ENCODE assay signal across 8 mouse cellular contexts in genomic region chr7:127776878-127777473, GRCm38 (mm10). TPM values are rescaled to one million over a fixed set of nuclear protein-coding genes. Genes with fewer than 3 reads are reported as not detected.
DNase-seq lines count a peak whose midpoint lies in the region; ATAC-seq and TF ChIP-seq lines count a peak whose summit lies in the region.

No protein-coding gene starts in this region.

- 1% methylated on average over 58 of the region's 70 CpGs for WGBS in bone marrow, adult 2 months
- under 1% methylated on average over 69 of the region's 70 CpGs for WGBS in embryonic facial prominence, embryonic 15.5 days
- under 1% methylated on average over 68 of the region's 70 CpGs for WGBS in heart, embryonic 10.5 days
- WGBS in kidney, embryonic 15.5 days, result under 1% methylated on average over 61 of the region's 70 CpGs

- H3K36me3 ChIP-seq in embryonic facial prominence, embryonic 15.5 days, result peaks cover 31% of the 10 kb centered on the region
- peaks cover 36% of the 10 kb centered on the region for H3K36me3 ChIP-seq in heart, embryonic 10.5 days
- H3K36me3 ChIP-seq in kidney, embryonic 15.5 days, result peaks cover 41% of the 10 kb centered on the region

- no peak for TF ChIP-seq CTCF in bone marrow, adult 2 months (IDR thresholded peaks at IDR 0.05; ENCODE audit: control insufficient read depth, insufficient read depth, low read length)

- no peaks in the 10 kb centered on the region for H3K4me1 ChIP-seq in bone marrow, adult 2 months (ENCODE audit: control insufficient read depth, insufficient read depth, low read length)
- H3K4me1 ChIP-seq in embryonic facial prominence, embryonic 15.5 days, result peaks cover 24% of the 10 kb centered on the region
- peaks cover 15% of the 10 kb centered on the region for H3K4me1 ChIP-seq in heart, embryonic 10.5 days
- H3K4me1 ChIP-seq in kidney, embryonic 15.5 days, result peaks cover 23% of the 10 kb centered on the region

- H3K9me3 ChIP-seq in embryonic facial prominence, embryonic 15.5 days (replicated peaks), result no peaks in the 10 kb centered on the region
- H3K9me3 ChIP-seq in heart, embryonic 10.5 days, result no peaks in the 10 kb centered on the region
- H3K9me3 ChIP-seq in kidney, embryonic 15.5 days (replicated peaks), result no peaks in the 10 kb centered on the region

- peak; percentile 98 for DNase-seq in 416B (ENCODE audit: low read depth)
- peak; percentile 97 for DNase-seq in heart, embryonic 10.5 days (ENCODE audit: low spot score)
- DNase-seq in liver, result peak; percentile 97
- peak; percentile 97 to 98 for DNase-seq in spleen, postnatal 4 days (ENCODE audit: low spot score in 2 of 2)

- H3K27ac ChIP-seq in bone marrow, adult 2 months (ENCODE audit: control insufficient read depth, insufficient read depth, low read depth, low read length, poor library complexity), result peak overlapping the region; percentile 90
- peak overlapping the region; percentile 99 for H3K27ac ChIP-seq in embryonic facial prominence, embryonic 15.5 days (replicated peaks)
- H3K27ac ChIP-seq in heart, embryonic 10.5 days, result peak overlapping the region; percentile 99
- H3K27ac ChIP-seq in kidney, embryonic 15.5 days, result peak overlapping the region; percentile 99

- H3K4me2 ChIP-seq in embryonic facial prominence, embryonic 15.5 days (replicated peaks), result peak overlapping the region; percentile 79
- H3K4me2 ChIP-seq in kidney, embryonic 15.5 days, result peak overlapping the region; percentile 68

- no peak for TF ChIP-seq POLR2A in bone marrow, adult 2 months (IDR thresholded peaks at IDR 0.05; ENCODE audit: borderline replicate concordance, control insufficient read depth, low read depth, low read length)

- no peaks in the 10 kb centered on the region for H3K27me3 ChIP-seq in embryonic facial prominence, embryonic 15.5 days
- no peaks in the 10 kb centered on the region for H3K27me3 ChIP-seq in heart, embryonic 10.5 days (ENCODE audit: insufficient read depth, poor library complexity, severe bottlenecking)
- no peaks in the 10 kb centered on the region for H3K27me3 ChIP-seq in kidney, embryonic 15.5 days

- H3K4me3 ChIP-seq in bone marrow, adult 2 months (replicated peaks; ENCODE audit: control insufficient read depth, low read depth, low read length), result peak overlapping the region; percentile 81
- peak overlapping the region; percentile 87 for H3K4me3 ChIP-seq in embryonic facial prominence, embryonic 15.5 days (replicated peaks)
- peak overlapping the region; percentile 96 for H3K4me3 ChIP-seq in heart, embryonic 10.5 days
- H3K4me3 ChIP-seq in kidney, embryonic 15.5 days (replicated peaks), result peak overlapping the region; percentile 90

- H3K9ac ChIP-seq in embryonic facial prominence, embryonic 15.5 days, result peak overlapping the region; percentile 83
- peak overlapping the region; percentile 88 for H3K9ac ChIP-seq in kidney, embryonic 15.5 days

- ATAC-seq in embryonic facial prominence, embryonic 15.5 days (ENCODE audit: insufficient number of reproducible peaks, low FRiP score, low TSS enrichment, low read depth), result peak; percentile 90
- ATAC-seq in kidney, embryonic 15.5 days (replicated peaks; ENCODE audit: low FRiP score), result peak; percentile 90
- ATAC-seq in monocyte, adult 5-6 weeks (replicated peaks; ENCODE audit: insufficient number of reproducible peaks, low FRiP score, low TSS enrichment, poor library complexity, severe bottlenecking), result peak; percentile 87

RNA-seq across cellular contexts. Expression of gene Setd1a, which starts 0.5 kb away (rescaled TPM):
- polyA plus RNA-seq in bone marrow, adult 2 months (2011; ENCODE audit: insufficient read depth, insufficient read length, low replicate concordance, missing spikeins), result 24.2 and 36.3 TPM in 2 replicates
- polyA plus RNA-seq in embryonic facial prominence, embryonic 15.5 days (2015; fragmentation: Nextera tagmentation; extraction: Ambion mirVana), result 26.3 and 27.0 TPM in 2 replicates
- polyA plus RNA-seq in heart, embryonic 10.5 days (2016; fragmentation: Nextera tagmentation; extraction: Ambion mirVana), result 13.2 and 23.7 TPM in 2 replicates
- 23.2 and 25.9 TPM in 2 replicates for polyA plus RNA-seq in kidney, embryonic 15.5 days (2015; fragmentation: Nextera tagmentation; extraction: Ambion mirVana)
- 5.2 to 14.9 TPM (median 7.7 TPM) in 3 replicates for total RNA-seq in monocyte, adult 5-6 weeks (2017)

RNA-seq across cellular contexts. Expression of gene Orai3, which starts 7.4 kb away (rescaled TPM):
- 7.6 and 14.6 TPM in 2 replicates for polyA plus RNA-seq in bone marrow, adult 2 months (2011; ENCODE audit: insufficient read depth, insufficient read length, low replicate concordance, missing spikeins)
- 27.6 and 28.1 TPM in 2 replicates for polyA plus RNA-seq in embryonic facial prominence, embryonic 15.5 days (2015; fragmentation: Nextera tagmentation; extraction: Ambion mirVana)
- polyA plus RNA-seq in heart, embryonic 10.5 days (2016; fragmentation: Nextera tagmentation; extraction: Ambion mirVana), result 12.9 and 19.8 TPM in 2 replicates
- 25.1 and 26.7 TPM in 2 replicates for polyA plus RNA-seq in kidney, embryonic 15.5 days (2015; fragmentation: Nextera tagmentation; extraction: Ambion mirVana)
- total RNA-seq in monocyte, adult 5-6 weeks (2017), result 31.9 to 44.5 TPM (median 35.2 TPM) in 3 replicates

RNA-seq across cellular contexts. Expression of gene Gm49388, which starts 8.4 kb away (rescaled TPM):
- polyA plus RNA-seq in bone marrow, adult 2 months (2011; ENCODE audit: insufficient read depth, insufficient read length, low replicate concordance, missing spikeins), result 0.75 TPM in 1 of 2 replicates, not detected in the other
- polyA plus RNA-seq in embryonic facial prominence, embryonic 15.5 days (2015; fragmentation: Nextera tagmentation; extraction: Ambion mirVana), result not detected in 2 replicates
- polyA plus RNA-seq in heart, embryonic 10.5 days (2016; fragmentation: Nextera tagmentation; extraction: Ambion mirVana), result not detected in 2 replicates
- not detected in 2 replicates for polyA plus RNA-seq in kidney, embryonic 15.5 days (2015; fragmentation: Nextera tagmentation; extraction: Ambion mirVana)
- 0.87 to 3.2 TPM (median 2.2 TPM) in 3 replicates for total RNA-seq in monocyte, adult 5-6 weeks (2017)

RNA-seq across cellular contexts. Expression of gene Hsd3b7, which starts 23.4 kb away (rescaled TPM):
- 13.3 and 23.4 TPM in 2 replicates for polyA plus RNA-seq in bone marrow, adult 2 months (2011; ENCODE audit: insufficient read depth, insufficient read length, low replicate concordance, missing spikeins)
- polyA plus RNA-seq in embryonic facial prominence, embryonic 15.5 days (2015; fragmentation: Nextera tagmentation; extraction: Ambion mirVana), result 24.8 and 25.2 TPM in 2 replicates
- 14.9 and 17.1 TPM in 2 replicates for polyA plus RNA-seq in heart, embryonic 10.5 days (2016; fragmentation: Nextera tagmentation; extraction: Ambion mirVana)
- 23.0 and 27.6 TPM in 2 replicates for polyA plus RNA-seq in kidney, embryonic 15.5 days (2015; fragmentation: Nextera tagmentation; extraction: Ambion mirVana)
- 8.6 to 11.1 TPM (median 9.4 TPM) in 3 replicates for total RNA-seq in monocyte, adult 5-6 weeks (2017)

RNA-seq across cellular contexts. Expression of gene Fbxl19, which starts 32.6 kb away (rescaled TPM):
- 18.8 and 23.0 TPM in 2 replicates for polyA plus RNA-seq in bone marrow, adult 2 months (2011; ENCODE audit: insufficient read depth, insufficient read length, low replicate concordance, missing spikeins)
- 5.2 and 5.7 TPM in 2 replicates for polyA plus RNA-seq in embryonic facial prominence, embryonic 15.5 days (2015; fragmentation: Nextera tagmentation; extraction: Ambion mirVana)
- polyA plus RNA-seq in heart, embryonic 10.5 days (2016; fragmentation: Nextera tagmentation; extraction: Ambion mirVana), result 3.4 and 4.8 TPM in 2 replicates
- 5.6 and 6.8 TPM in 2 replicates for polyA plus RNA-seq in kidney, embryonic 15.5 days (2015; fragmentation: Nextera tagmentation; extraction: Ambion mirVana)
- 2.1 to 8.5 TPM (median 3.1 TPM) in 3 replicates for total RNA-seq in monocyte, adult 5-6 weeks (2017)

Comparison
In these comparisons a context has a peak if more than half of its experiments do, and no peak if none do; other contexts are left out.
1. Peak in every context shown above with its lines: DNase-seq, ATAC-seq, H3K4me3 ChIP-seq and H3K27ac ChIP-seq.